Mouse (Mus musculus): Measurements from ENCODE around the gene Jmjd1c. TPM values are rescaled to one million over a fixed set of nuclear protein-coding genes. Genes with fewer than 3 reads are reported as not detected.

Jmjd1c gene
- total RNA-seq, 2 experiments from 2014 or later, result 49.5 to 124 TPM

DNA sequence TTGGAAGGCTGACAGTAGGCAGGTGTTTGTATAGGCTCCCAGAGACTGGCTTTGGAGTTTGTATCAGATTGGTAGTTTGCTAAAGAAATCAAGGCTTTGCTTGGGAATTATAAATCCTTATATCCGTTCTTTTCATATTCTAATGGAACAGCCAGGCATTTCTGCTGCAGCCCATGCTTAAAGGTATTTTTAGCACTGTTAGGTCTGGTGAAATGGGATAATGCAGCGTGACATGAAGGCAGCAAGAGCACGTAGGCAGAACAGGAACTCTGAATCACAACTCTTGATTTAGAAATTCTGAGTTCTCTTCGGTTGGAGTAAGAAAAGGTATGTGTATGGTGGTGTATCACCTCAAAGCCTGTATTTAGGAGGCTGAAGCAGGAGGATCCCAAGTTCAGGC, 28.2 kb downstream of the Jmjd1c start:
- no peak for ATAC-seq (replicated peaks; ENCODE audit: poor library complexity)

GRCm38 (mm10) chr10:67126061-67126858, 30.3 kb downstream of the Jmjd1c start:
- ATAC-seq (replicated peaks; ENCODE audit: poor library complexity), result peak; percentile 43

DNA sequence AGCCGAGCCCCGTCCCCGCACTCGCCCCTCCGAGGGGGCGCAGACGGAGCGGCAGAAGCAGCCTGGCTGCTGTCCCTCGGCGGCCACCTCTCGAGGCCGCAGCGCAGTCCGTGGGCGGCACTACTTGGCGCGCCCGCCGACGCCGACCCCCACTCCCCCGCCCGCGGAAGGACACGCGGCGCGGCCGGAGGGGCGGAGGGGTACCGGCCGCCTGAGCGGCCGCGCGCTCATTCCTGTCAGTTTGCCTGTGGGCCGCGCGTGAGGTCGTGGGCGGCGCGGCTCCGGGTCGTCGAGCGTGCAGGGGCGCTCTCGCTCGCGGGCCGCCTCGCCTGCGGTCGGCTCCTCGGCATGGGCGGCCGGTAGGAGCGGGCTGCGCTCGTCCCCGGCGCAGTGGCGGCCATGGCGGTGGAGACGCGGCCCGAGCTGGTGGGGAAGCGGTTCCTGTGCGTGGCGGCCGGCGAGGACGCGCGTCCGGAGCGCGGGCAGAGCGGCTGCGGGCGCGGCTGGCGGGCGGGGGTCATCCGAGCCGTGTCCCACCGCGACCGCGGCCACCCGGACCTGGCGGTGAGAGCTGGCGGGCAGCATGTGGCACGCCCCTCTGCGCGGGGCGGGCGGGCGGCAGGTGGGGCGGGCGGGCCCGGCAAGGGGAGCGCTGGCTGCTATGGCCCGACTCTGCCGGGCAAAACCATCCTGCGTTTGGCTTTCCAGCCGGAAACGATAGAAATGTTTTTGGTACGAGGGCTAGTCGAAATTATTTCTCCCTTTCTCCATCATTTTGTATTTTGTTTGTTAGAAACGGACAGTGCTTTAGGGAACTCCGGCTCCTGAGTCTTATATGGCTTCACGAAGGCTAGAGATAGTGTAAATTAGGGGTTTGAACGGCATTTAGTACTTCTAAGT, 31.2 kb downstream of the Jmjd1c start:
- peak; percentile 24 for ATAC-seq (replicated peaks; ENCODE audit: poor library complexity)

DNA sequence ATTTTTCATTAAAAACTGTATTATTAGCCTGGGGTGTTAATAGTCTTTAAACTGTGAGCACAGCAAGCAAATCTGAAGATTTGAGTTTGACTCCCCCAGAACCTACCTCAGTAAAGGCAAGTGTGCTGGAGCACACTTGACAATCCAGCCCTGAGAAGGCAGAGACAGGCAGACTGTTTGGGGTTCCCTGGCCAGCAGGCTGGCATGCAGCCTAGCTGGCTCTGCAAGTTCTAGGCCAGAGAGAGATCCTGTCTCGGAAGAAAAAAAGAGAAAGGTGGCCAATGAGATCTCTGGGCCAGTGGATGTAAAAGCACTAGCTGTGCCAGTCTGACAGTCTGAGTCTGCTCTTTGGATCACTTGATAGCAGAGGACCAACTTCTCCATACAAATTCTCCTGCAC, 33.6 kb downstream of the Jmjd1c start:
- ATAC-seq (replicated peaks; ENCODE audit: poor library complexity), result no peak

DNA sequence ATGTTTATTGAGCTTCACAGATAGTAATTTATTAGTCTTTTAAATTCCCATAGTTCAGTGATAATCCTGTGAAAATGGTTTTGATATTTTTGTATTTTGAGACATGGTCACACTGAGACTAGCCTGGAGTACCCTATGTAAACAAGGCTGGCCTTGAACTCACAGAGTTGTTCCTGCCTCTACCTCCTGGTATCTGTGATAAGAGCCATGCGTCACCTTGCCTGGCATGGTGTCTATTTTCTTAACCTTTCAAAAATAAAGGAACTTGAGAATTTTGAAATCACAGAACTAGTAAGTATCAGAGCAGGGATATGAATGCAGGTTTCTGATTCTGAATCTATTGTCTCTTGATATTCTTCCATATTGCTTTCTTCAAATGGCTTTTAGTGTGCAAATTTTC, 35.8 kb downstream of the Jmjd1c start:
- 0 out of 2 replicates have a peak, but pooled peaks have one; percentile 35 for ATAC-seq (replicated peaks; ENCODE audit: poor library complexity)

DNA sequence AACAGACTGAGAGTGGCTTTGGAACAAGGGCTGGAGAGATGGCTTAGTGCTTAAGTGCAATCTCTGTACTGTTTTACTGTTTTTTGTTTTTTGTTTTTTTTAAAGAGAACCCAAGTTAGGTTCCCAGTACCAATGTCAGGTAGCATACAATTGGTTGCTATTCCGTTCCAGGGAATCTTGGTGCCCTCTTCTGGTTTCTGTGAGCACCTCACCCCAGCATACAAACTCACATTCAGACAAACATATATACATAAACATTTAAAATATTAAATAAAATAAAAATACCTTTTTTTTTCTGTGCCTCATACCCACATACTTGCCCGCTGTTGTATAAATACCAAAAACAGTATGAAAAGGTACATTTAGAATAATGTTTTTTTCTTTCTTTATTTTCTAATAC, 38.4 kb downstream of the Jmjd1c start:
- no peak for ATAC-seq (replicated peaks; ENCODE audit: poor library complexity)

DNA sequence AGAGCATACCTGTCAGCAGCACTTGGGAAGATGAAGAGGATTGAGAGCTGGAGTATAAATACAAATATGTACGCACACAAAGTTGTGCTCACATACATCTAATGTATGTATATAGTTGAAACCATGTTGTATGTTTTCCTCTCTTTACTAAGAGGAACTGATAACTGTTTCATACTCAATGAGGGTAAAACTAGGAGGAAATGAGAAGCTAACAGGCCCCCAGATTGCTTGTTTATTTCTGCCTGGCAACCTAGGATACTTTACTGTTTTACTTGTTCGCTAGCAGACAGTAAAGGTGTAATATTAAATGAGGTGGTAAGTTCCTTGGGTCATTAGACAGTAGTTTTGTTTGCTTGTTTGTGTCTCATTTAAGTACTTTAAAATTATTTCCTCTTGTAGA, 41.5 kb downstream of the Jmjd1c start:
- no peak for ATAC-seq (replicated peaks; ENCODE audit: poor library complexity)

- no peak for ATAC-seq (replicated peaks; ENCODE audit: poor library complexity)
Observed at GRCm38 (mm10) chr10:67143661-67144060, 47.7 kb downstream of the Jmjd1c start.

- ATAC-seq (replicated peaks; ENCODE audit: poor library complexity), result no peak
Observed at GRCm38 (mm10) chr10:67144269-67144668, 48.3 kb downstream of the Jmjd1c start.

DNA sequence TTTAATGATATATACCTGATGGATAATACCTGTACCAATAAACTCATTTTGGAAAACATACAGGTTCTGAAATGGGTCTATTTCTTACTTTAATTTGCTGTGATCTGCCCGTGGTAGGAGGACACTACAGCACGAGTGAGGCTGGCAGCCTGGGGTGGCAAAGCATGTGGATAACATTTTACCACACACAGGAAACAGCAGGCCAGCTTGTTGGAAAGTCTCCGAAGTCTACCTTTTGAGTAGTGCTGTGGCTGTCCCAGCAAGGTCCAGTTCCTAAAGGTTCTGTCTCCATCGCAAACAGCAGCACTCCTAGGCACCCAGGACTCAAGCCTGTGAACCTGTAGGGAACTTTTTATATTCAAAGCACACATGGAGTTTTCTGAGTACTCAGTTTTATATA, 49.7 kb downstream of the Jmjd1c start:
- no peak for ATAC-seq (replicated peaks; ENCODE audit: poor library complexity)

DNA sequence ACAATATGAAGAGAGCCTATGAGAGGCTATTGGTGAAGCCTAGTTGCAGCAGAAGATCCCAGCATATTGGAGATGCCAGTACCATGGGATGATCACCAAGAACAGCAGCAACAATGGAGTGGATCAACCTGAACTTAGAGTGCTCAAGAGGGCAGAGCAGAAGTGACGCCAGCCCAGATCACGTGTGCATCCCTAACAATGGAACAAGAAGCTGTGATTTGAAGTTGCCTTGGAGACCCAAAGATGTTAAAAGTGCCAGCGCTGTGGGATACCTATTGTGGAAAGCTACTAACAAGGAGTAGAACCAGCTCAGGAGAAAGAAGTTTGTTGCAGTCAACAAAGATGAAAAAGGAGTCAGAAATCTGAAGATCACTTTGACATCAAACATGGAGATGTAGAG, 55.8 kb downstream of the Jmjd1c start:
- no peak for ATAC-seq (replicated peaks; ENCODE audit: poor library complexity)

DNA sequence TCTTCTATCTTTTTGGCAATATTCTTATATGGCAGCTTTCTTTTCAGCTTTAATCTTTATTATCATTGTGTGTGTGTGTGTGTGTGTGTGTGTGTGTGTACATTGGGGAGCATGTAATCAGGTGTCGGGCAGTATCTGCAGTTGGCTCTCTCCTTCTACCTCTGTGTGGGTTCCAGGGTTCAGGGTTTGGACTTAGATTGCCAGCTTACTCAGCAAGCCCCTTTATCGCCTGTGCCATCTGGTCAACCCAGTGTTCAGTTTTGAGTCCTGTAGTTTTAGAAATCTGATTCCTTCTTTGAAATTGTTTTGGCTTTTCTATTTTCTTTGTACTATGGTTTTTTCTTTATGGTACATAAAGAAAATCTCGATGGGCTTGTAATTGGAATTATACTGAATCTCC, 58.7 kb downstream of the Jmjd1c start:
- peak; percentile 89 for ATAC-seq (replicated peaks; ENCODE audit: poor library complexity)

DNA sequence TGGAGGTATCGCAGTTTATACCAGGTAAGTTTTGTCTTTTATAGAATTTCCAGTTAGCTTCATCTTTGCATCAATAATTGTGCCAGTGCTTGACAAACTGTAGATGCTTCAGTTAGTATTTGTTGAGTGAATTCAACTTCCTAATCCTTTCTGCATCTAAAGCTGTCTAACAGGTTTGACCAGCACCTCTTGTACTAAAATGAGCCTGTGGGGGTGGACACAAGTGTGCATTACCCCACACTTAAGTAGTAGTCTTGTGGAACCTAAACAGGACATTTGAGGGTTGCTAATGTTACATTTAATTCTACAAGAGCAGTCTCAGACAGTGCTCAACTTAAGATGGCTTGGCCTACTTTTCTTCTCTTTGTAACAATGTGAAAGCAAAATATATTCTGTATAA, 78.1 kb downstream of the Jmjd1c start:
- ATAC-seq (replicated peaks; ENCODE audit: poor library complexity), result no peak

- no peak for ATAC-seq (replicated peaks; ENCODE audit: poor library complexity)
Observed at GRCm38 (mm10) chr10:67176031-67176430, 80.1 kb downstream of the Jmjd1c start.

DNA sequence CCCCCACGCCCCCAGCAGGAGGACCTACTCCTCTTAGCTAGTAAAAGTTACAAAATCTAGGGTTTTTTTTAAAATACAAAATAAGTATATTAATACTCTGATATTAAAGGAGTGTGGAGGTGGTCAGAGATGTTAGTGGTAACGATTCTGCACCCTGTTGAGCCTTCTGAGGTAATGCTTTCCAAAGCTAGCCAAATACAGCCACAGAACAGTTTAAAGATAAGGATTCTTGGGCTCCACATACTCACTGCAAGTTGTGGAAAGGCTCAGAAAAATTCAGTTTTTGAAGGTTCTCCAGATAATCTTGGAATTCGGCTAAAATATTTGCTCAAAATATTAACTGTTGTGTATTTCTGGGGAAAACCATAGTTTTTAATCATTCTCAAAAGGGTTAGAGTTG, 81.0 kb downstream of the Jmjd1c start:
- peak; percentile 63 for ATAC-seq (replicated peaks; ENCODE audit: poor library complexity)

- peak; percentile 87 for ATAC-seq (replicated peaks; ENCODE audit: poor library complexity)
Observed at GRCm38 (mm10) chr10:67177410-67177809, 81.5 kb downstream of the Jmjd1c start.

DNA sequence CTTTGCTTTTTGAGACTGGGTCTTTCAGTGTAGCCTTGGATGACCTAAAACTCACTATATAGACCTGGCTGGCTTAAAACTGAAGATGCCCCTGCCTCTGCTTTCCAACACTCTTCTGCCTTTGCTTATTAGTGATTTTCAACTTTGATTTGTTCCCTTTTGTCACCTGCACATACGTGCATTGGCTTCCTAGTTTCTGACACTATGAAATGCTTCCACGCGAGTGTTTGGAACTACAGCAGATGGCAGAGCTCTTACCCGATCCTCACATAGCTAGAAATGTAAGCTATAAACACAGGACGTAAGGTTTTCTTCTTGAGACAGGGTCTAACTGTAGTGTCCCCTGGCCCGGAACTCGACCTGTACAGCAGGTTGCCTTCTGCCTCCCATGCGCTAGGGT, 84.1 kb downstream of the Jmjd1c start:
- no peak for ATAC-seq (replicated peaks; ENCODE audit: poor library complexity)

DNA sequence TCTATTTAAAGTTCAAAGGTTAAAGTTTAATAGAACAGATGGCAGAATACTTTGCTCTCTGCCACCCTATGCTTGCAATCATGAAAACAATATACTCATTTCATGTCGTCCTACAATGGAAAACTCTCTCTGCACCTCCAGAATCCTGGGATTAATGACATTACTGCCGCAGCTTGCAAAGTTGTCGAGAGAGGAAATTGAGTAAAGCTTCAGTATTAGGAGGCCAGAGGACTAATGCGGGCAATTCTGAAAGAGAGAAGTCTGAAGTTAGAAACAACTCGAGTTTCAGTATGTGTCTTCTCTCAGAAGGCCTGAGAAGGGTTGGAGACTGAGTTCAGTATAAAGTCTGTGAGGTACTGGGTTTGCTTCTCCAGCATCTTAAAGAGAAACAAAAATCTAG, 84.9 kb downstream of the Jmjd1c start:
- ATAC-seq (replicated peaks; ENCODE audit: poor library complexity), result no peak

- peak; percentile 10; the same call in 1 of the 2 replicates for ATAC-seq (replicated peaks; ENCODE audit: poor library complexity)
Observed at GRCm38 (mm10) chr10:67182651-67183050, 86.7 kb downstream of the Jmjd1c start.

- ATAC-seq (replicated peaks; ENCODE audit: poor library complexity), result peak; percentile 67
Observed at GRCm38 (mm10) chr10:67183086-67183485, 87.2 kb downstream of the Jmjd1c start.

GRCm38 (mm10) chr10:67184441-67185070, 88.6 kb downstream of the Jmjd1c start:
- ATAC-seq (replicated peaks; ENCODE audit: poor library complexity), result no peak

All from megakaryocyte progenitor cell, adult 5-6 weeks (primary cell).